Mouse (Mus musculus) lung, postnatal 36 days (tissue): Measurements from ENCODE around the gene Olfr921.

ENCODE experiments used
- DNase-seq: peaks from one replicate; pipeline ENCODE4 v3.0.0; 2022; ENCODE audit warnings: mixed read lengths

Olfr921 gene

DNA sequence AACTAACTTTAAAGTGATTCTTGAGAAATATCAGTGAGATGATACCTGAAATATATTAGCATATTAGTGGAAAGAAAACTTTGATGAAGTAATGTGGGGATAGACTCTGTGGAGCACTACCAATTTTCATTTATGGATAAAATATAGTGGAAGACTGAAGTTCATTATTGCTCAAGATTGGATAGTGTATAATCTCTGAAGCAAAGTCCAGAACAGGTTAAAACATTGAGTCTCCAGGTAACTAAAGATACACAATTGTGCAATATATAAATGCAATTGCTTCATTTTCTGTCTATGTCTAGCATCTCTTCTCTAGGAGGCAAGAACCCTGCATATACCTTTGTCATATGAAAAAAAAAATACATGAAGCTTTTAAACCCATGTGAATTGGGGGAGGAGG, at the start of gene Olfr921:
Gene Olfr921 (plus strand): TSS at position 301 of the 400 bp plus-strand sequence.
- DNase-seq, result no peak

DNA sequence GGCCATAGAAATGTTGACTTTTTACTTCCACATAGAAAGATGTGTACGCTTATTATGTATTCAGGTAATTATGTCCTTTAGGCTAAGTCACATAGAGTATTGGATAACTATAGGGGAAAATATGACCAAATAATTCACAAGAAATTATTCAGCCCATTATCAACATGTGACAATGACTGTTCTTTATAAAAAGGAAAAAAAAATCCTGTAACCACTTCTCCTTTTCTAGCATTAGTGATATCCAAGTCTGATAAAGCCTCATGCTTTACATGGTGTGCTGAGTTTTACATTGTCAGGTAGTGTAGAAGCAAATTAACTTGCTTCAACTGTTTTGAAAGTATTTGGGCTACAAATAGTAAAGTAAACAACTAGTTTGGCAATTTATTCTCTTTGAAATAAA, 48.8 kb upstream of the Olfr921 start:
- DNase-seq, result no peak

DNA sequence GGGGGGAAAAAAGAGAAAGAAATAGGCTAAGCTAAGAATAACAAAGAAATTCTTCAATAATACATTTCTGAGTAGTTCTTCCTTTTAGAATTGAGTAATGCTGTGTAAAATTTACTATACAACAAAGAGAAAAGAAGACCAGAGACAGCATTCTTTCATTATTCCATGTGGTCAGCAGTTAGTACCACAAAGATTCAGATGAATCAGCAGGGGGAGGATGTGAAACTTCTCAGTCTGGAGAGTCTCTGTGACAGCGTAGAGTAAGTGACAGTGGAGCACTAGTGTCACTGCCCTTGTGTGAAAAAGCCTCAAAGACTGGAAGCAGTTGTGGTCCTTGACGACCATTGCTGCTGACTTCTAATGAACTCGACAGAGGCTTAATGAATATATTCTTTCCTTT, 44.6 kb upstream of the Olfr921 start:
- no peak for DNase-seq

DNA sequence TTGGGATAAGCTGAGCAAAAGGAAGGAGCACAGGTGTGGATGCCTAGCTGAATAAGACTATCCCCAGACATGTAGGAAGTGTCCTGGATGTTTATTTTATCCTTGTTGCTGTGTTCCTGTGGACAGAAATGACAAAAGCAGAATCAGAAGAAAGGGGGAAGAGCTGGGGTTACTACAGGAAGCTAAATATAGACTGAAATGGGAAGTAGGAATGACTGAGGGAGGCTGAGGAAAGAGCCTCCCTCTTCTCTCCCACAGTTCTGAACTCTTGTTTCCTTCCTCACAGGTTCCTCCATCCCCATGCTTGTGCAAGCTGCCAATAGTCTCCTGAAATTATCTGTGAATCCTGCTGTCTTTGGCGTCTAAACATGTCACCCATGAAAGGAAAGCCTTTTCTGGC, 31.5 kb upstream of the Olfr921 start:
- no peak for DNase-seq

DNA sequence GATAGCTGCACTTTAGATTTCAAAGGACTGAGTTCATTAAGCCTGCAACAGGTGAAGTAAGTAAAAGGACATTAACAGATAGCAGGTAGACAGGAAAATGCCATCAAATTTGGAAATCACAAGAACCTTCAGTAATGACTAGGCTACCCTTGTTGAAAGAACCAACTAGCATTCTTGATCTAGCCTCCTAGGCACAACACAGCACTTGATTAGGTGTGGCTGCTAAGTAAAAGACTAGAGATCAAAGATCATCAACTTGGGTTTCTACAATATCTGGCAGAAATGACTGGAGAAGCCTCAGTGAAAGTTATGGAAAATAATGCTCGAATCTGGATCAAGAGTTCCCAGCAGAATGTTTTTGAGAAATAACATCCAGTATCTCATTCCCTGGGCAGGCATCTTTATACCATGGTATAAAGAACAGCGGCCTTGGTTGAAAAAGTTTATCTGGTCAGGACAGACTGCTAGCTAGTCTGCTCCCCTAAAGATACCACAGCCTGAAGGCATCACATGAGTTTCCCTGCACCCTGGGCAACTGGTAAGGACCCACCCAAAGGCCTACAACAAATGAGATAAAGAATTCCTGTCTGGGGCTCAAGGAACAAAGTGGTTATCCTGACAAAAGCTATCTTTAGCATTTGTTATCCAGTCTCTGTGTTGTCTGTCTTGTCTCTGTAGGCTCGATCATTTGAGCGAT, 28.1 kb upstream of the Olfr921 start:
- no peak for DNase-seq

DNA sequence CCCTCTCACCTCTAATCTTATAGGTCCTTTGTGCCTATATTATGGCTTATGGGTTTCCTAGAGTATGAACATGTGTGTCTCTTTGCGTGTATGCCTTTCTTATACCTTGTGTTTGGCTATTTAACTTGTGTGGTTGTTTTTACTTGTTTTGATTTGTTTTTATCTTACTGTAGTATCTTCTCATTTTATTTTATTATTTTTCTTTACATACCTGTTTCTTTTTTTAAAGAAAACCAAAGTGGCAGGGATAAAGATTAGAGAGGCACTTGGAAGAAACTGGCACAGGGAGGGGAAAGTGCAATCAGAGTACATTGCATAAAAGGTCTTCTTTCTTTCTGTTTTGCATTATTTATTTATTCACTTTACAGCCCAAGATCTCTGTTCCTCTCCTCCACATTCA, 20.9 kb upstream of the Olfr921 start, which contains the start of gene Olfr920:
Gene Olfr920 (plus strand): TSS at position 301 of the 400 bp plus-strand sequence.
- no peak for DNase-seq

DNA sequence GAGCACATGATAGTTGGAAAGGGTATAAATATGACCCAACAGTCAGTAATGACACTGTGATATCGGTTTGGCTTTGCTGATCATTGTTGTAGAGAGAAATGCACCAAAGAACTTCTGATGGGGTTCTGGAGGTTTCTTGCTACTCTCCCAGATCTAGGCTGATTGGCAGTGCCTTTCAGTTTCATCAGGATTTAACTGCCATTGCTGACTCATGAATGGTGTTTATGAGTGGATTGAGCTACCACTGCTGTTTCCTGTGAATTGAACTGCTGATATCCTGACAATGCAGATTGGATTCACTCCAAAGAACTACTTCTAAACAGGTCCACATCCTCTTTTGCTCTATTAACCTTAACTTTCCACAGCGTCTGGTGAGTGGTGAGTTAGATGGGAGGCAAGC, 19.8 kb downstream of the Olfr921 start:
- DNase-seq, result no peak

DNA sequence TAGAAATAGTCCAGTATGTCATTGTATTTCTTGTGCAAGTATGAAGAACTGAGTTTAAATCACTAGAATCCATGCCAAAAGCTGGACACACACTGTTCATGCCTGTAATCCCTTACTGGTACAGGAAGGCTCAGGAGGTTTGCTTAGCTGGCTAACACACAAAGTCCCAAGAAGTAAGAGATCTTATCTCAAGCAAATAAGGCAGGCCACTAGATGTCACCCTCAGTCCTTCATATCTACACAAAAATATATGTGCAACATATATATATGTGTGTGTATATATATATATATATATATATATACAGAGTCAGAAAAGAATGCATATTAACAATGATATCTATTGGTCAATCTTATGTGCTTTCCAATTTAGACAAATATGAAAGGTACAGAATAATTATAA, 32.8 kb downstream of the Olfr921 start:
- no peak for DNase-seq

DNA sequence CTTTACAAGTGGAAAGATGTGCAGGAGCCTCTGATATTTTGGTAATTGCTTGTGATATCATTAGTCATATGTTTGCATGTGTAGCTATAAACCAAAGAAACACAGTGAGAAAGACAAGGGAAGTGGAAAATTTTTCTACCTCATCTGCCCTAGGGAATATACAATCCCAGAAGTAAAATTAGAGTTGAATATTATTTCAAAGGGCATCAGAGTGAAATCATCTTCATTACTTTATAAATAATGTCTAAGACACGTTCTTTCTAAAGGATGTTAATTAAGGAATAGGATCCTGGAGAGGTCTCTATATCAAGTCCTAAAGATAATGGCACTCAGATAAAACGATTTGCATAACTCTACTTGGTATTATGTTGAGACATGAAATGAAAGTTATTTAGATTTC, 41.4 kb downstream of the Olfr921 start, which contains the start of gene Olfr922:
Gene Olfr922 (plus strand): TSS at position 301 of the 400 bp plus-strand sequence.
- no peak for DNase-seq

DNA sequence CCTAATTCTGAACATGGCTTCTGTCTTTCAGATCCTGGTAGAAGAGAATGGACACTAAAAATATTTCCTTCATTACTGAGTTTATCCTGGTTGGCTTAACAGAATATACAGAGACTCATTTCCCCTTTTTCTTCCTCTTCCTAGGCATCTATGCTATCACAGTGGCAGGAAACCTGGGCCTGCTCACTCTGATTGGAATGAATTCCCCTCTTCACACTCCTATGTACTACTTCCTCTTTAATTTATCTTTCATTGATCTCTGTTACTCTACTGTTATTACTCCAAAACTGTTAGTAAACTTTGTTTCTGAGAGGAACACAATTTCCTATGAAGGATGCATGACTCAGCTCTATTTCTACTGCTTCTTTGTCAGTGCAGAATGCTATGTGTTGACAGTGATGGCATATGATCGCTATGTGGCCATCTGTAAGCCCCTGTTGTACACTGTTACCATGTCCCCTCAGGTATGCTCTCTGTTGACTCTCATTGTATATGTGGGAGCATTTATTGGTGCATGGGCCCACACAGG, 42.7 kb downstream of the Olfr921 start:
- DNase-seq, result no peak

DNA sequence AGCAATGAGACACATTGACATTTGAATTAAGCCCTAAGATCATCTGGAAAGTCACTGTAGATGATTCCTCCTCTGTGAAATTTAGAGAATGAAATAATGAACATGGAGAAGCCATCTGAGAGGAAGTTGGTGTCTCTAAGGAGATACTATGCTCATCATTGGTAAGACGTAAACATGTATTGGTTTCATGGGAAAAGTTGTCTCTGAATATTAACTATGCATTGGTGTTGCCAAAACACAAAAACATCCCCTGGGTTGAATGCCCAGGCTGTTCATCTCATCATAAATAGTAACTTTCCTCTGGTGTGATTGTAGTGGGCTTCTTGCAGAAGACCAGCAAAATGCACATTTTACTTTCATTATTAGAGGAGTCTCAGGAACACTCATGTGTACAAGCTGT, 53.4 kb downstream of the Olfr921 start, which contains the start of gene Olfr923:
Gene Olfr923 (plus strand): TSS at position 301 of the 400 bp plus-strand sequence.
- DNase-seq, result no peak
